Mouse (Mus musculus): ENCODE measurements around the gene Pdia2.
"Not testable (repeated sequence)": the region's sequence is repeated elsewhere in the genome, so short reads cannot be mapped to it uniquely, and the experiment has no call there.

The Pdia2 gene

GRCm38 (mm10) chr17:26200831-26201705 lies 2.2 kb upstream of the Pdia2 start:
- peak in 1 of 2 experiments; percentile 25 for DNase-seq (ENCODE audit: low spot score in 2 of 2)

- DNase-seq (ENCODE audit: low spot score in 2 of 2) = no peak
Measured at GRCm38 (mm10) chr17:26192481-26193190, 6.3 kb downstream of the Pdia2 start.

GRCm38 (mm10) chr17:26191486-26191885 lies 7.4 kb downstream of the Pdia2 start:
- DNase-seq (ENCODE audit: low spot score in 2 of 2) = not testable (repeated sequence)

GRCm38 (mm10) chr17:26188091-26188805 lies 10.6 kb downstream of the Pdia2 start:
- DNase-seq (ENCODE audit: low spot score in 2 of 2) = no peak

GRCm38 (mm10) chr17:26187592-26187991 lies 11.3 kb downstream of the Pdia2 start:
- DNase-seq (ENCODE audit: low spot score in 2 of 2) = no peak

GRCm38 (mm10) chr17:26181179-26181578 lies 17.7 kb downstream of the Pdia2 start:
- no peak for DNase-seq (ENCODE audit: low spot score in 2 of 2)

- DNase-seq (ENCODE audit: low spot score in 2 of 2) = no peak
Measured at GRCm38 (mm10) chr17:26178611-26179010, 20.3 kb downstream of the Pdia2 start.

- not testable (repeated sequence) for DNase-seq (ENCODE audit: low spot score in 2 of 2)
Measured at GRCm38 (mm10) chr17:26175248-26175647, 23.6 kb downstream of the Pdia2 start.

GRCm38 (mm10) chr17:26168039-26168438 lies 30.8 kb downstream of the Pdia2 start:
- DNase-seq (ENCODE audit: low spot score in 2 of 2) = no peak

- DNase-seq (ENCODE audit: low spot score in 2 of 2) = no peak
Measured at GRCm38 (mm10) chr17:26162736-26163135, 36.2 kb downstream of the Pdia2 start.

GRCm38 (mm10) chr17:26151886-26152630 lies 46.8 kb downstream of the Pdia2 start:
- DNase-seq (ENCODE audit: low spot score in 2 of 2) = no peak

GRCm38 (mm10) chr17:26149056-26149455 lies 49.8 kb downstream of the Pdia2 start:
- no peak for DNase-seq (ENCODE audit: low spot score in 2 of 2)
